Mouse (Mus musculus) MN1 (cell line): Measurements from ENCODE around the gene Mup1.
"Not testable (repeated sequence)": the region's sequence is repeated elsewhere in the genome, so short reads cannot be mapped to it uniquely, and the experiment has no call there.

Source experiments
- DNase-seq: peaks from one replicate; pipeline ENCODE4 v3.0.0-alpha.2; 2016; ENCODE audit warnings: low spot score

Gene Mup1

GRCm38 (mm10) chr4:60501860-60502259 lies at the start of gene Mup1:
Gene Mup1, minus strand, starts transcription at chr4:60501960.
- DNase-seq = not testable (repeated sequence)
